Mouse (Mus musculus) kidney, postnatal 36 days (tissue): Measurements from ENCODE around the gene Vcpkmt.

Source experiments
- DNase-seq, 2 experiments: peaks; one replicate each; pipeline ENCODE4 v3.0.0; 2021 to 2022; ENCODE audit warnings: mixed read lengths in 2 of 2

The Vcpkmt gene

GRCm38 (mm10) chr12:69537675-69538361 is 45.0 kb downstream of the Vcpkmt start:
- peak; percentile 47 for DNase-seq

GRCm38 (mm10) chr12:69537243-69537674 is 45.6 kb downstream of the Vcpkmt start:
- DNase-seq, result peak; percentile 37 to 43

- DNase-seq, result no peak
Observed at GRCm38 (mm10) chr12:69536616-69537242, 46.1 kb downstream of the Vcpkmt start.

- no peak for DNase-seq
Observed at GRCm38 (mm10) chr12:69533237-69533636, 49.6 kb downstream of the Vcpkmt start.

GRCm38 (mm10) chr12:69532530-69532929 is 50.3 kb downstream of the Vcpkmt start:
- no peak for DNase-seq

- no peak for DNase-seq
Observed at GRCm38 (mm10) chr12:69532091-69532490, 50.7 kb downstream of the Vcpkmt start.

- DNase-seq, result no peak
Observed at GRCm38 (mm10) chr12:69529694-69530403, 53.0 kb downstream of the Vcpkmt start.

- no peak for DNase-seq
Observed at GRCm38 (mm10) chr12:69528275-69529032, 54.4 kb downstream of the Vcpkmt start.
